Mouse (Mus musculus): ENCODE measurements around the gene Kif19a.

DNA sequence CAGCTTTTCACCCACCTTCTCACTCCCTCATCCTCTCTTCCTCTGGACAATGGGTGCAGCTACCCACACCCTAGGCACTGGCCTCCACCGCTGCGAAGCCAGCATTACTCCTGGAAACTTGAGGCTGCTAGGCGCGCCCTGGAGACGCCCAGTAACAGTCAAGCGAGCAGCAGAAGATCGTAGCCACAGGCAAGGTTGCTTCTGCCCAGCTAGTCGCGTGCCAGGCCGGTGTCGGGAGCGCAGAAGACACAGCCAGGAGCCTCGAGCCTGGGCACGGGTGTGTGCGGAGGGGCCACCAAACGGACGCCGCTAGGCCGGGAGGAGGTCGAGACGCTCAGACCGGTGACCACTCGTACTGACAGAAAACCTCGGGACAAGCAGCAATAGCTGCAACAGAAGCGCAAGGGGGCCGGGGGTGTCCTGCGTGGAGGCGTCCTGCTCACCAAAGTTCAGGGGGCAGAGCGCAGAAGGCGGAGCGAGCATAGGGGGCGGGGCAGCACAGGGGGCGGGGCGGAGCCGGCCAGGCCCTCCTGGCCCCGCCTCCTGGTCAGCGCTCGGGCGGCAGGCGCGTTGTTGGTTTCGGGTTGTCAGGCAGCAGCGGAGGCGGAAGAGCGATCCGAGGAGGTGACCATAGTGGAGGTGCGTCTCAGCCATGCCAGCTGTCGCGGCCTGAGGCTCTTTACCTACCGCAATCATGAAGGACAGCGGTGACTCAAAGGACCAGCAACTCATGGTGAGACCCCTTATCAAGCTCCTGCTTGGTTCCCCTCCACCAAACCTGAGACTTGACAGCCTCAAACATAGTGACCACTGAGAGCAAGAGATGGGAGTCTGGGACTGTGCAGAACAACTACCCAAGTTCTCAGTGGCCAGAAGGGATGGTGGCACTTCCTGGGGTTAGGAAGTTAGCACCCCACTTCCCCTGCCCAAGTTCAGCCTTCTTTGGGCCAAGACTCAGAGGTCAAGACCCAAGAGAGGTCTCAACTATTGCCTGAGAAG is at the start of gene Kif19a:
- TF ChIP-seq EP300 (IDR thresholded peaks at IDR 0.05; ENCODE audit: insufficient read depth, low read depth, low read length) (no peak), CTCF (IDR thresholded peaks at IDR 0.05; ENCODE audit: low read depth, low read length) (no peak), POLR2A (IDR thresholded peaks at IDR 0.05; ENCODE audit: insufficient read depth, low read length) (no peak)
